Mouse (Mus musculus): Measurements from ENCODE around the gene a. TPM values are rescaled to one million over a fixed set of nuclear protein-coding genes. Genes with fewer than 3 reads are reported as not detected.
A peak's percentile ranks its signal among the peaks of the same experiment; 100 is the strongest.

The a gene
- polyA plus RNA-seq, 1 experiment from 2014 or later: 1.3 TPM

DNA sequence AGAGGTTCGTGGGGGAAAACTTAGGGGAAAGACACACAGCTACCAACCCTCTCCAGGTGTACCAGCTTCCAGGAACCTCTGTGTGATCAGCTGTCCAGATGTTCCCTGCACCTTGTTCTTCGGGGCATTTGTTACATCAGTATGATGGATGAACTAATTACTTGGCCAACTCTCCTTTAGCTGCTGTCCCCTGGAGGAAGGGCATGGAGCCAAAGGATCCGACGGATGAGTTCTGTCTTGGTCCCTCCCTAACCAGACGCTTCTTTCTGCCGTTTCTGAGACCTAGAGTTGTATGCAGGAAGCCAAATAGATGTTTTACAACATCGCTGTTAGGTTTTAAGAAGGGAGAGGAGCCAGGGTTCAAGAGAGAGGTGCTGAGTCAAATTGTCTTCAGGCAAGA is 239.6 kb downstream of the a start:
- H3K9me3 ChIP-seq (ENCODE audit: control insufficient read depth, low read length): no peaks in the 10 kb centered on the region

DNA sequence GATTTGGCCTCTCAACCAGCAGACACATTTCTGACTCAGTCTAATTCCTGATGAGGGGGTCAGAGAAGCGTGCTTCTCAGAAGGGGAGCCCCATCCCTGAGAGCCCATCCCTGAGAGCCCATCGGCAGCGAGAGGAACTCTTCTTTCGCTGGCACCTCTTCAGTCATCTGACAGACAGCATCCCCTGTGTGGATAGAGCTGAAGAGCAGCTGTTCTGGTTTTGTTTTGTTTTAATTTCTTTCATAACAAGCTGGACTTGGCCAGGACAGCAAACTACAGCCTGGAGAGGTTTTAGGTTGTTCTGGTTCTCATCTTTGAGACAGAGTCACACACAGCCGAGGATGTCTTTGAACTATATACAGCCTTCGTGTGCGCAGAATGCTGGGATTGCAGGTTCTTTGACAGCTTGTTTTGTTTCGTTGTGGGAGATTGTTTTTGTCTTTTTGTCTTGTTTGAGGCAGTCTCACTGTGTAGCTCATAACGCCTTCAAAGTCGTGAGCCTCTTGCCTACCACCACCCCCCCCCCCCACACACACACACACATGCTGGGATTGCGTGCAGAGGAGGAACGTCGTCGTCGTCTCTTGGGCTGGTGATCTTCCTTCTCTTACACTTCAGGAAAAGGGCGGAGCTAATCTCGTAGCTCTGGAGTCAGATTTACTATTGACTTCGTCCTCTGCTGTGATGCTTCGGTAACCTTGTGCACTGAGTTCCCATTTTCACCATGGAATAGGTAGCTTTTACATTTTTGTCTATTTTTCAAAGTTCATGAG is 241.9 kb downstream of the a start:
- Histone ChIP-seq H3K9ac (ENCODE audit: low read depth, low read length) (no peak overlapping the region), H3K9me3 (ENCODE audit: control insufficient read depth, low read length) (no peaks in the 10 kb centered on the region), H3K4me1 (replicated peaks; ENCODE audit: control insufficient read depth, insufficient read depth, low read length) (no peaks in the 10 kb centered on the region), H3K4me2 (replicated peaks; ENCODE audit: low read depth, low read length) (no peak overlapping the region), H3K27me3 (ENCODE audit: control insufficient read depth, insufficient read depth, low read length) (no peaks in the 10 kb centered on the region), H3K27ac (ENCODE audit: low read depth, low read length) (no peak overlapping the region), H3K4me3 (ENCODE audit: low read depth, low read length) (no peak overlapping the region), H3K36me3 (ENCODE audit: control insufficient read depth, insufficient read depth, low read length) (no peaks in the 10 kb centered on the region)
- 50% methylated on average over 19 of the region's 19 CpGs for WGBS
- ATAC-seq (ENCODE audit: low FRiP score): no peak
- DNase-seq (ENCODE audit: low spot score): no peak

More for the DNA sequence above, 239.6 kb downstream of the a start:
- Histone ChIP-seq H3K27ac (ENCODE audit: low read depth, low read length) (no peak overlapping the region), H3K4me1 (replicated peaks; ENCODE audit: control insufficient read depth, insufficient read depth, low read length) (no peaks in the 10 kb centered on the region), H3K27me3 (ENCODE audit: control insufficient read depth, insufficient read depth, low read length) (no peaks in the 10 kb centered on the region), H3K4me3 (ENCODE audit: low read depth, low read length) (no peak overlapping the region), H3K36me3 (ENCODE audit: control insufficient read depth, insufficient read depth, low read length) (no peaks in the 10 kb centered on the region), H3K4me2 (replicated peaks; ENCODE audit: low read depth, low read length) (no peak overlapping the region), H3K9ac (ENCODE audit: low read depth, low read length) (no peak overlapping the region)
- ATAC-seq (ENCODE audit: low FRiP score) (no peak), DNase-seq (ENCODE audit: low spot score) (no peak)
- 71% methylated on average over 7 of the region's 7 CpGs for WGBS

DNA sequence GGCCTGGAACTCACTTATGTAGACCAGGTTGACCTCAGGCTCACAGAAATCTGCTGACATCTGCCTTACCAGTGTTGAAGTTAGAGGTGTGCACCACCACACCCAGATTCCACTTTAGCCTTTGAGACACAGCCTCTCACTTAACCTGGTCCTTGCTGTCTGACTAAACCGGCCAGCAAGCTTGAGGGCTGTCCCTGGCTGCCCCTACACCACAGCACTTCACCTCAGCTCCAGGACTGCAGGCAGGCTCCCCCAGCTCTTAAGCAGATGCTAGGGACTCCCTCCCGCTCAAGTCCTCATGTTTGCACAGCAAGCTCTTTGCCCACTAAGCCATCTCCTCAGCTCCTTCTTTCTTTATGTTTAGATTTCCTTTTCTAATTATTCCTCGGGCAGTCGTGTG is 248.8 kb downstream of the a start:
- WGBS: 71% methylated on average over 4 of the region's 4 CpGs
- H3K4me3 ChIP-seq (ENCODE audit: low read depth, low read length): no peak overlapping the region
- no peak for ATAC-seq (ENCODE audit: low FRiP score)
- H3K4me1 ChIP-seq (replicated peaks; ENCODE audit: control insufficient read depth, insufficient read depth, low read length): no peaks in the 10 kb centered on the region
- H3K9ac ChIP-seq (ENCODE audit: low read depth, low read length): no peak overlapping the region
- H3K36me3 ChIP-seq (ENCODE audit: control insufficient read depth, insufficient read depth, low read length): no peaks in the 10 kb centered on the region
- no peaks in the 10 kb centered on the region for H3K9me3 ChIP-seq (ENCODE audit: control insufficient read depth, low read length)
- no peaks in the 10 kb centered on the region for H3K27me3 ChIP-seq (ENCODE audit: control insufficient read depth, insufficient read depth, low read length)
- DNase-seq (ENCODE audit: low spot score): no peak
- H3K4me2 ChIP-seq (replicated peaks; ENCODE audit: low read depth, low read length): no peak overlapping the region
- H3K27ac ChIP-seq (ENCODE audit: low read depth, low read length): no peak overlapping the region

DNA sequence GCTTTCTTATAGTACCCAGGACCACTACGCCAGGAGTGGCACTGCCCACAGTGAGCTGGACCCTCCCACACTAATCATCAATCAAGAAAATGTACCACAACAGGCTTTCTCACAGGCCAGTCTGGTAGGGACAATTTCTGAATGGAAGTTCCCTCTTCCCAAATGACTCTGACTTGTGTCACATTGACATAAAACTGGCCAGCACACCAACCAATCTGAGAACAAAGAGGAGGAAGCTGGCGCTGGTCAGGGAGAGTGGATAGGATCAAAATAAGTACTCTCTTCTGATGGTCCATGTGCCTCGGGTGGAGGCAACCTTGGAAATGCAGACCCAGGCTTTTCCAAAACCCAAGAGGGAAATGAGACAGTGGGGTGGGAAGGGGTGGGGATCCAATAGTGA is 253.3 kb downstream of the a start:
- no peak overlapping the region for H3K4me2 ChIP-seq (replicated peaks; ENCODE audit: low read depth, low read length)
- 83% methylated on average over 3 of the region's 3 CpGs for WGBS
- no peaks in the 10 kb centered on the region for H3K4me1 ChIP-seq (replicated peaks; ENCODE audit: control insufficient read depth, insufficient read depth, low read length)
- H3K27me3 ChIP-seq (ENCODE audit: control insufficient read depth, insufficient read depth, low read length): no peaks in the 10 kb centered on the region
- ATAC-seq (ENCODE audit: low FRiP score) (no peak), DNase-seq (ENCODE audit: low spot score) (no peak)
- no peak overlapping the region for H3K9ac ChIP-seq (ENCODE audit: low read depth, low read length)
- no peaks in the 10 kb centered on the region for H3K9me3 ChIP-seq (ENCODE audit: control insufficient read depth, low read length)
- no peaks in the 10 kb centered on the region for H3K36me3 ChIP-seq (ENCODE audit: control insufficient read depth, insufficient read depth, low read length)
- no peak overlapping the region for H3K27ac ChIP-seq (ENCODE audit: low read depth, low read length)
- H3K4me3 ChIP-seq (ENCODE audit: low read depth, low read length): no peak overlapping the region

DNA sequence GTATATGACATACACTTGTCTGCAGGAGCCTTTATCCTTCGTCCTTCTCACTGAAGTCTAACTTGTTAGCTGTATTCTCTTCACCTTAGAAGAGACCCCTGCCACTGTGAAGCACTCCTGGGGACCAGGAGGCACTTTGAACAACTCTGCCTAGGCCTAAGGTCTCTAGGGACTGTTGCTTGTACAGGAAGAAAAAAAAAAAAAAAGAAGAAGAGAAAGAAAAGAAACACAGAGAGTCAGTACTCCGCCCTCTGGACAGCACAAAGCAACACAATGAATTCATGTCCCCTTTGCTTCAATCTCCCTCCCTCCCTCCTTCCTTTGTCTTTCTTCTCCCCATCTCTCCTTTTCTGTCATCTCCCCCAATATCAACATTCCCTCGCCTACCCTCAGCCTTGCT is 253.9 kb downstream of the a start:
- no peak overlapping the region for H3K4me2 ChIP-seq (replicated peaks; ENCODE audit: low read depth, low read length)
- ATAC-seq (ENCODE audit: low FRiP score) (no peak), DNase-seq (ENCODE audit: low spot score) (no peak)
- no peaks in the 10 kb centered on the region for H3K36me3 ChIP-seq (ENCODE audit: control insufficient read depth, insufficient read depth, low read length)
- no peaks in the 10 kb centered on the region for H3K9me3 ChIP-seq (ENCODE audit: control insufficient read depth, low read length)
- no peak overlapping the region for H3K9ac ChIP-seq (ENCODE audit: low read depth, low read length)
- WGBS: 60% methylated on average over 3 of the region's 3 CpGs
- no peak overlapping the region for H3K27ac ChIP-seq (ENCODE audit: low read depth, low read length)
- H3K4me1 ChIP-seq (replicated peaks; ENCODE audit: control insufficient read depth, insufficient read depth, low read length): peaks cover 2% of the 10 kb centered on the region; the same call in 1 of the 2 replicates
- no peak overlapping the region for H3K4me3 ChIP-seq (ENCODE audit: low read depth, low read length)
- H3K27me3 ChIP-seq (ENCODE audit: control insufficient read depth, insufficient read depth, low read length): no peaks in the 10 kb centered on the region

DNA sequence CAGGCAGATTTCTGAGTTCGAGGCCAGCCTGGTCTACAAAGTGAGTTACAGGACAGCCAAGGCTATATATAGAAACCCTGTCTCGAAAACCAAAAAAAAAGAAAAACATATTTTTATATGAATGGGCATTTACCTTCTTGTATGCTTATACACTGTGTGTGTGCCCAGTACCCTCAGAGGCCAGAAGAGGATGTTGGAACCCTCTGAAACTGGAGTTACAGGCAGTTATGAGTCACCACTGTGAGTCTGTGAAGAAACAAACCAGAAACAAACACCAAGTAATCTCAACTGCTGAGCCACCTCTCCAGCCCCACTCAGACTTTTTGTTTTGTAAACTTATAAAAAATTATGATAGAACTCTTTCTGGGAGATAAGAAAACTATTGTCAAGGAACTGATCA is 255.6 kb downstream of the a start:
- no peaks in the 10 kb centered on the region for H3K36me3 ChIP-seq (ENCODE audit: control insufficient read depth, insufficient read depth, low read length)
- no peak overlapping the region for H3K27ac ChIP-seq (ENCODE audit: low read depth, low read length)
- H3K9me3 ChIP-seq (ENCODE audit: control insufficient read depth, low read length): no peaks in the 10 kb centered on the region
- no peak overlapping the region for H3K9ac ChIP-seq (ENCODE audit: low read depth, low read length)
- H3K4me1 ChIP-seq (replicated peaks; ENCODE audit: control insufficient read depth, insufficient read depth, low read length): peaks cover 5% of the 10 kb centered on the region; the same call in 1 of the 2 replicates
- DNase-seq (ENCODE audit: low spot score) (no peak), ATAC-seq (ENCODE audit: low FRiP score) (no peak)
- H3K4me2 ChIP-seq (replicated peaks; ENCODE audit: low read depth, low read length): no peak overlapping the region
- WGBS: 83% methylated on average over 2 of the region's 2 CpGs
- no peak overlapping the region for H3K4me3 ChIP-seq (ENCODE audit: low read depth, low read length)
- H3K27me3 ChIP-seq (ENCODE audit: control insufficient read depth, insufficient read depth, low read length): no peaks in the 10 kb centered on the region

DNA sequence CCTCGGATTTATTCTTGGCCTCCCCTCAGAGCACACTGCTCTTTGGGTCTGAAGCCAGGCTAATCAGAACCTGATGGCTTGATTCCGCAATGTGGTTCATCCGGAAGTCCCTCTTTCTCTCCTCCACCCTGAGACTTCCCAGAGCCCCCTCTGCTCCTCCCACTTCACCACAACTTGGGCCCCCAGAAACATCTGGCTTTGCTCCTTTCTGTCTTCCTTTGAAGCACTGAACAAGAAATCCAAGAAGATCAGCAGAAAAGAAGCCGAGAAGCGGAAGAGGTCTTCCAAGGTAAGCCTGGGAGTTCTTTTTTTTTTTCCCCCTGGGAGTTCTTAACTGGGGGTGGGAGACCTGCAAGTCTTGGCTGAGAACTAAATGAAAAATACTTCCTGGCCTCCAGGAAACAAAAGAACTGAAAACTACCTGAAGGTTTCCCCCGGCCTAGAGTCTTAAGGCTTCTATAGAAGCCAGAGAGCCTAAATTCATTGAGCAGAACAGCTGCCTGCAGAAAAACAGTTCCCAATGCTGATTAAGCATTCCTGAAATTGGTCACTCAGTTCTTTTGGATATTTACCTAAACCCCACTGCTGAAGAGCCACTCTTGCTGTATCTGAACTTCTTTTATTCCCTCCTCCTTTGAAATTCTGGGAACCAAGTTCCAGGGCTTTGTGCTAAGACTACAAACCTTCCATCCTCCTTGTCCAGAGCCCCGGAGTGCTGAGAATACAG is 256.4 kb downstream of the a start:
- DNase-seq (ENCODE audit: low spot score): no peak
- H3K9ac ChIP-seq (ENCODE audit: low read depth, low read length): no peak overlapping the region
- no peak overlapping the region for H3K4me2 ChIP-seq (replicated peaks; ENCODE audit: low read depth, low read length)
- H3K27me3 ChIP-seq (ENCODE audit: control insufficient read depth, insufficient read depth, low read length): no peaks in the 10 kb centered on the region
- H3K9me3 ChIP-seq (ENCODE audit: control insufficient read depth, low read length): no peaks in the 10 kb centered on the region
- H3K27ac ChIP-seq (ENCODE audit: low read depth, low read length): no peak overlapping the region
- ATAC-seq (ENCODE audit: low FRiP score): no peak
- whole genome bisulfite sequencing: 60% methylated on average over 7 of the region's 7 CpGs
- H3K4me1 ChIP-seq (replicated peaks; ENCODE audit: control insufficient read depth, insufficient read depth, low read length): peaks cover 5% of the 10 kb centered on the region; the same call in 1 of the 2 replicates
- no peaks in the 10 kb centered on the region for H3K36me3 ChIP-seq (ENCODE audit: control insufficient read depth, insufficient read depth, low read length)
- H3K4me3 ChIP-seq (ENCODE audit: low read depth, low read length): no peak overlapping the region

DNA sequence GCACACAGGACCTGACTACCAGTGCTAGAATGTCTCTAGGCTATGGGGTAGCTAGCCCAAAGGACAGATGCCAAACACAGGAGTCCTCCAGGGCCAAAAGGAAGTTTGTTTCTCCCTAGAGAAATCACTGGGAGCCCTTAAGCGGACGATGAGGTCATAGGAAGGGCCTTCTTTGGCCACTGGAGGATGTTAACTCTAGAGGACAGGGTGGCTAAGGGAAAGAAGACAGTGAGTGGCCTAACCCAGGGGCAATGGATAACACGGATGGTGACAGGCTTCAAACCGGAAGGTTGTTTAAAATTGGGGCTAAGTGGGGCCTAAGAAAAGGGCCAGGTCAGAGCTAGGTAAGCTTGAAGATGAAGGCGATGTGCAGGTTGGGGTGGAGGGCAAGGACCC is 258.9 kb downstream of the a start:
- Histone ChIP-seq H3K36me3 (ENCODE audit: control insufficient read depth, insufficient read depth, low read length) (no peaks in the 10 kb centered on the region), H3K4me2 (replicated peaks; ENCODE audit: low read depth, low read length) (peak overlapping the region; percentile 46), H3K9me3 (ENCODE audit: control insufficient read depth, low read length) (no peaks in the 10 kb centered on the region), H3K27ac (ENCODE audit: low read depth, low read length) (peak overlapping the region; percentile 82), H3K27me3 (ENCODE audit: control insufficient read depth, insufficient read depth, low read length) (no peaks in the 10 kb centered on the region), H3K4me3 (ENCODE audit: low read depth, low read length) (peak overlapping the region; percentile 52), H3K9ac (ENCODE audit: low read depth, low read length) (peak overlapping the region; percentile 77), H3K4me1 (replicated peaks; ENCODE audit: control insufficient read depth, insufficient read depth, low read length) (peaks cover 5% of the 10 kb centered on the region; the same call in 1 of the 2 replicates)
- DNase-seq (ENCODE audit: low spot score) (no peak), ATAC-seq (ENCODE audit: low FRiP score) (peak; percentile 56)
- WGBS: 31% methylated on average over 5 of the region's 5 CpGs
